Mouse (Mus musculus) heart, embryonic 16.5 days (tissue): ENCODE data around the gene Eif4e2. TPM values are rescaled to one million over a fixed set of nuclear protein-coding genes. Genes with fewer than 3 reads are reported as not detected.

Experiments
- ATAC-seq: fragments of 200-750 bp; cut with Nextera tagmentation; replicated peaks from 2 replicates; pipeline ENCODE4 v1.8.0; 2017; ENCODE audit warnings: moderate number of reproducible peaks; ENCODE audit not compliant: insufficient read depth, low FRiP score; ENCODE audit errors: extremely low read depth
- H3K27ac ChIP-seq: fragments of 300-500 bp; sonication (generic); 2 replicates; pipeline ENCODE4 v1.5.1; 2014; ENCODE audit warnings: mild to moderate bottlenecking, low read length, control low read depth, moderate library complexity
- H3K27me3 ChIP-seq: fragments of 300-500 bp; sonication (generic); 2 replicates; pipeline ENCODE4 v1.6.1; 2014; ENCODE audit warnings: low read length, mixed read lengths; ENCODE audit not compliant: control insufficient read depth, insufficient read depth
- H3K36me3 ChIP-seq: fragments of 300-500 bp; sonication (generic); 2 replicates; pipeline ENCODE4 v1.6.1; 2014; ENCODE audit not compliant: control insufficient read depth, insufficient read depth
- H3K4me1 ChIP-seq: fragments of 300-500 bp; sonication (generic); 2 replicates; pipeline ENCODE4 v1.6.1; 2014; ENCODE audit warnings: low read length, mixed read lengths; ENCODE audit not compliant: control insufficient read depth, insufficient read depth
- H3K4me2 ChIP-seq: fragments of 300-500 bp; sonication (generic); 2 replicates; pipeline ENCODE4 v1.6.1; 2014; ENCODE audit warnings: low read depth, mild to moderate bottlenecking, control low read depth, low read length
- H3K4me3 ChIP-seq: fragments of 300-500 bp; sonication (generic); 2 replicates; pipeline ENCODE4 v1.5.1; 2014; ENCODE audit warnings: mild to moderate bottlenecking, control low read depth, low read length
- H3K9ac ChIP-seq: fragments of 300-500 bp; sonication (generic); 2 replicates; pipeline ENCODE4 v1.6.1; 2014; ENCODE audit warnings: low read length, control low read depth
- H3K9me3 ChIP-seq: fragments of 300-500 bp; sonication (generic); replicated peaks from 2 replicates; pipeline ENCODE4 v1.6.1; 2016; ENCODE audit warnings: low read length; ENCODE audit not compliant: control insufficient read depth
- WGBS: fragments of 180-500 bp; shearing (Covaris S2); extraction: QIAGEN DNeasy Blood & Tissue Kit; methylation state at CpG from one replicate; pipeline ENCODE4 v1.1.7; 2014; 5-methylcytosine and 5-hydroxymethylcytosine counted together
- polyA plus RNA-seq: library from polyadenylated mRNA; unstranded; fragments of >200 nt; fragmentation: Nextera tagmentation; extraction: Ambion mirVana; gene quantifications from 2 replicates; pipeline ENCODE4 v1.2.1, GENCODE M21; 2015

The Eif4e2 gene
- polyA plus RNA-seq, 1 experiment from 2014 or later = 100 TPM

- WGBS = 59% methylated on average over 12 of the region's 12 CpGs
- Histone ChIP-seq H3K9ac (no peak overlapping the region), H3K9me3 (no peaks in the 10 kb centered on the region), H3K4me3 (no peak overlapping the region), H3K27ac (peak overlapping the region; percentile 41; the same call in 1 of the 2 replicates), H3K4me2 (no peak overlapping the region), H3K36me3 (no peaks in the 10 kb centered on the region), H3K4me1 (peaks cover 3% of the 10 kb centered on the region), H3K27me3 (0 out of 2 replicates have a peak, but pooled peaks cover 2% of the 10 kb centered on the region)
- peak; percentile 51 for ATAC-seq
Observed at GRCm38 (mm10) chr1:87198119-87199065, 15.3 kb upstream of the Eif4e2 start.

- Histone ChIP-seq H3K36me3 (no peaks in the 10 kb centered on the region), H3K9ac (no peak overlapping the region), H3K4me2 (no peak overlapping the region), H3K4me3 (no peak overlapping the region), H3K4me1 (peaks cover 3% of the 10 kb centered on the region), H3K9me3 (no peaks in the 10 kb centered on the region), H3K27ac (no peak overlapping the region), H3K27me3 (peaks cover 4% of the 10 kb centered on the region)
- 21% methylated on average over 2 of the region's 2 CpGs for WGBS
- ATAC-seq = no peak
Observed at GRCm38 (mm10) chr1:87200811-87201210, 12.9 kb upstream of the Eif4e2 start.

GRCm38 (mm10) chr1:87201848-87202247 is 11.9 kb upstream of the Eif4e2 start:
- Histone ChIP-seq H3K27ac (no peak overlapping the region), H3K4me1 (peaks cover 3% of the 10 kb centered on the region), H3K4me3 (no peak overlapping the region), H3K9ac (no peak overlapping the region), H3K4me2 (no peak overlapping the region), H3K9me3 (no peaks in the 10 kb centered on the region), H3K27me3 (peaks cover 14% of the 10 kb centered on the region), H3K36me3 (no peaks in the 10 kb centered on the region)
- no peak for ATAC-seq
- whole genome bisulfite sequencing = 32% methylated on average over 1 of the region's 1 CpGs

- WGBS = 70% methylated on average over 5 of the region's 5 CpGs
- H3K9ac ChIP-seq = no peak overlapping the region
- H3K27me3 ChIP-seq = peaks cover 30% of the 10 kb centered on the region
- no peak overlapping the region for H3K4me2 ChIP-seq
- no peak overlapping the region for H3K27ac ChIP-seq
- no peaks in the 10 kb centered on the region for H3K36me3 ChIP-seq
- ATAC-seq = no peak
- no peaks in the 10 kb centered on the region; the same call in 1 of the 2 replicates for H3K4me1 ChIP-seq
- H3K9me3 ChIP-seq = no peaks in the 10 kb centered on the region
- no peak overlapping the region for H3K4me3 ChIP-seq
Observed at GRCm38 (mm10) chr1:87203779-87204178, 9.9 kb upstream of the Eif4e2 start.

- Histone ChIP-seq H3K27ac (no peak within 1 kb of the TSS), H3K9me3 (no peaks in the 10 kb centered on the region), H3K4me2 (no peak within 1 kb of the TSS), H3K27me3 (peaks cover 31% of the 10 kb centered on the region), H3K4me3 (no peak within 1 kb of the TSS), H3K4me1 (no peaks in the 10 kb centered on the region; the same call in 1 of the 2 replicates), H3K9ac (no peak within 1 kb of the TSS), H3K36me3 (no peaks in the 10 kb centered on the region)
- 74% methylated on average over 7 of the region's 7 CpGs for WGBS
- ATAC-seq = no peak
Observed at GRCm38 (mm10) chr1:87204465-87204864, 9.2 kb upstream of the Eif4e2 start, which contains the start of gene Chrng. Gene Chrng (plus strand): TSS chr1:87204657.

- no peak overlapping the region for H3K9ac ChIP-seq
- H3K4me3 ChIP-seq = no peak overlapping the region
- 52% methylated on average over 6 of the region's 6 CpGs for WGBS
- H3K9me3 ChIP-seq = no peaks in the 10 kb centered on the region
- no peak for ATAC-seq
- no peaks in the 10 kb centered on the region for H3K36me3 ChIP-seq
- H3K4me1 ChIP-seq = no peaks in the 10 kb centered on the region; the same call in 1 of the 2 replicates
- no peak overlapping the region for H3K4me2 ChIP-seq
- peaks cover 31% of the 10 kb centered on the region for H3K27me3 ChIP-seq
- H3K27ac ChIP-seq = no peak overlapping the region
Observed at GRCm38 (mm10) chr1:87205038-87205437, 8.7 kb upstream of the Eif4e2 start.

GRCm38 (mm10) chr1:87205502-87205901 is 8.2 kb upstream of the Eif4e2 start:
- Histone ChIP-seq H3K9me3 (no peaks in the 10 kb centered on the region), H3K9ac (no peak overlapping the region), H3K27me3 (peaks cover 31% of the 10 kb centered on the region), H3K4me1 (no peaks in the 10 kb centered on the region; the same call in 1 of the 2 replicates), H3K27ac (no peak overlapping the region), H3K4me3 (no peak overlapping the region), H3K4me2 (no peak overlapping the region), H3K36me3 (no peaks in the 10 kb centered on the region)
- 28% methylated on average over 3 of the region's 3 CpGs for WGBS
- ATAC-seq = no peak

GRCm38 (mm10) chr1:87206339-87206738 is 7.4 kb upstream of the Eif4e2 start:
- Histone ChIP-seq H3K36me3 (no peaks in the 10 kb centered on the region), H3K9ac (no peak overlapping the region), H3K27ac (no peak overlapping the region), H3K4me3 (no peak overlapping the region), H3K9me3 (no peaks in the 10 kb centered on the region), H3K4me2 (no peak overlapping the region), H3K4me1 (no peaks in the 10 kb centered on the region; the same call in 1 of the 2 replicates), H3K27me3 (peaks cover 31% of the 10 kb centered on the region)
- ATAC-seq = no peak
- WGBS = 19% methylated on average over 17 of the region's 17 CpGs

- Histone ChIP-seq H3K27me3 (peaks cover 20% of the 10 kb centered on the region), H3K4me2 (no peak overlapping the region), H3K9me3 (no peaks in the 10 kb centered on the region), H3K9ac (no peak overlapping the region), H3K4me1 (peaks cover 20% of the 10 kb centered on the region), H3K36me3 (no peaks in the 10 kb centered on the region), H3K27ac (no peak overlapping the region), H3K4me3 (no peak overlapping the region)
- 78% methylated on average over 4 of the region's 4 CpGs for WGBS
- ATAC-seq = no peak
Observed at GRCm38 (mm10) chr1:87211431-87211830, 2.3 kb upstream of the Eif4e2 start.
